ENCODE assay signal across 8 mouse cellular contexts in the genomic region with DNA sequence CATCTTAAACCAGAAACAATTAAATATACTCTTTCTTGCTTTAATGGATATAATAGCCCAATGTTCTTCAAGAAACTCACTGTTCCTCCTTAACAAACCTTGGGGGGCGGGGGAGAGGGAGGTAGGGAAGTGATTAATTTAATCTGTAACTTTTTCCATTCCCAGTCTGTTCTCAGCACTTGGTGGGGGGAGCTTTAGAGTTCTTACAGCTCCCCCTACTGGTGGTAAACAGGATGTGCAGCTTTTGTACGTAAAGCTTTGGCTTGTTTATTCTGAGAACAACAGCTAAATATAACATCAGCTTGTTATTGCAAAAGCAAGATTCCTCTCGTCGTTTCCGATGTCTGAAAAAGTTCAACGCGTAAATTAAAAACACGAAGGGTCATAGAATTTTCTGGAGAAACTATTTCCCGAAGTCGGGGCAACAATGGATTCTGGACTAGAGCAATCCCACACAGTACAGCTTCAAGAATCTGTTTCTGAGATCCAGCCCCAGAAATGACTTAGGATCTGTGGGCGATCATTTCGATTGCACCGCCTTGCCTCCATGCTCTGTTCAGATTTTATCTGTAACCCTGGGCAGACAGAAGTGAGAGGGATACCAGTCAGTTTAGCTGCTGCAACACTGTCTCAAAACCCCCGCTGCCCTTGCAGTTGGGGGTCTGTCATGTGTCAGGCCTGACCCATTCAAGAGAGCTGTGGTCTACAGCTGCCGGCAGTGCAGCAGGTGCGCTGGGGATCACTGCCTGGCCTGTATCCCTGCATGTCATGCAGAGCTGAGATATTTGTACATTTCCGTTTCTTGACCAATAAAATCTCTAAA.
DNase-seq lines count a peak whose midpoint lies in the region; ATAC-seq and TF ChIP-seq lines count a peak whose summit lies in the region.

No protein-coding gene starts in this region.

- H3K4me3 ChIP-seq in E14TG2a.4 (replicated peaks; ENCODE audit: low read length): peak overlapping the region; percentile 29; the same call in 1 of the 2 replicates
- H3K4me3 ChIP-seq in forebrain, embryonic 10.5 days: no peak overlapping the region
- peak overlapping the region; percentile 14; the same call in 1 of the 2 replicates for H3K4me3 ChIP-seq in heart, postnatal 0 days (ENCODE audit: low read depth, low read length)
- no peak overlapping the region for H3K4me3 ChIP-seq in lung, adult 2 months (replicated peaks; ENCODE audit: extremely low read depth, low read depth, low read length)

- peaks cover 16% of the 10 kb centered on the region for H3K9me3 ChIP-seq in E14TG2a.4 (ENCODE audit: low read length)
- no peaks in the 10 kb centered on the region for H3K9me3 ChIP-seq in forebrain, embryonic 10.5 days
- no peaks in the 10 kb centered on the region for H3K9me3 ChIP-seq in heart, postnatal 0 days (replicated peaks; ENCODE audit: control insufficient read depth, low read length)

- no peak overlapping the region for H3K9ac ChIP-seq in heart, postnatal 0 days (replicated peaks; ENCODE audit: low read depth, low read length)

- H3K36me3 ChIP-seq in E14TG2a.4 (ENCODE audit: insufficient read depth, low read length): no peaks in the 10 kb centered on the region
- H3K36me3 ChIP-seq in forebrain, embryonic 10.5 days (replicated peaks): no peaks in the 10 kb centered on the region
- H3K36me3 ChIP-seq in heart, postnatal 0 days (replicated peaks; ENCODE audit: control insufficient read depth, insufficient read depth, low read length): no peaks in the 10 kb centered on the region

- H3K27me3 ChIP-seq in E14TG2a.4 (ENCODE audit: insufficient read depth, low read length): no peaks in the 10 kb centered on the region
- H3K27me3 ChIP-seq in forebrain, embryonic 10.5 days (ENCODE audit: poor library complexity, severe bottlenecking): peaks cover 26% of the 10 kb centered on the region
- no peaks in the 10 kb centered on the region for H3K27me3 ChIP-seq in heart, postnatal 0 days (ENCODE audit: control insufficient read depth, insufficient read depth, low read length)

- peak; percentile 68 for DNase-seq in adrenal gland, postnatal 10 days
- no peak for DNase-seq in forebrain, embryonic 10.5 days (ENCODE audit: extremely low spot score, low spot score)
- peak; percentile 78 for DNase-seq in heart, postnatal 0 days (ENCODE audit: low spot score)
- peak; percentile 85 for DNase-seq in kidney, postnatal 10 days
- DNase-seq in lung, adult 2 months: peak; percentile 4
- DNase-seq in ovary, adult 18-20 months (ENCODE audit: low spot score): no peak

- 0 out of 2 replicates have a peak overlapping the region, but pooled peaks have one; percentile 60 for H3K27ac ChIP-seq in forebrain, embryonic 10.5 days
- H3K27ac ChIP-seq in heart, postnatal 0 days (ENCODE audit: low read depth): no peak overlapping the region

- TF ChIP-seq CTCF in E14TG2a.4 (conservative IDR thresholded peaks at IDR 0.05; ENCODE audit: low read length): peak; percentile 79
- peak; percentile 85 for TF ChIP-seq CTCF in heart, postnatal 0 days (IDR thresholded peaks at IDR 0.05; ENCODE audit: low read depth)
- peak; percentile 29; the same call in 1 of the 2 replicates for TF ChIP-seq CTCF in lung, adult 2 months (IDR thresholded peaks at IDR 0.05; ENCODE audit: insufficient read depth, low read length)

- no peaks in the 10 kb centered on the region for H3K4me1 ChIP-seq in E14TG2a.4 (replicated peaks; ENCODE audit: low read depth, low read length)
- H3K4me1 ChIP-seq in forebrain, embryonic 10.5 days: peaks cover 35% of the 10 kb centered on the region
- no peaks in the 10 kb centered on the region for H3K4me1 ChIP-seq in heart, postnatal 0 days (ENCODE audit: control insufficient read depth, insufficient read depth)
- H3K4me1 ChIP-seq in lung, adult 2 months (ENCODE audit: control insufficient read depth, insufficient read depth, low read length): no peaks in the 10 kb centered on the region

- no peak for TF ChIP-seq EP300 in heart, postnatal 0 days (IDR thresholded peaks at IDR 0.05; ENCODE audit: low read depth)

- WGBS in forebrain, embryonic 10.5 days: 23% methylated on average over 17 of the region's 17 CpGs
- 19% methylated on average over 17 of the region's 17 CpGs for WGBS in heart, postnatal 0 days
- 23% methylated on average over 17 of the region's 17 CpGs for WGBS in lung, adult 2 months

- TF ChIP-seq POLR2A in lung, adult 2 months (IDR thresholded peaks at IDR 0.05; ENCODE audit: borderline replicate concordance, extremely low read depth, low read depth, low read length): no peak

- H3K4me2 ChIP-seq in heart, postnatal 0 days (ENCODE audit: low read depth, low read length): peak overlapping the region; percentile 49

- peak; percentile 60; the same call in 1 of the 2 replicates for ATAC-seq in heart, postnatal 0 days (ENCODE audit: insufficient read depth, low read depth)
- ATAC-seq in neutrophil, adult 5-6 weeks (ENCODE audit: extremely low read depth, insufficient number of reproducible peaks, low FRiP score, poor library complexity, severe bottlenecking): peak; percentile 55

Comparison
In these comparisons a context has a peak if more than half of its experiments do, and no peak if none do; other contexts are left out.
1. H3K4me3 ChIP-seq: peak in E14TG2a.4 (single experiment) and heart, postnatal 0 days (single experiment); none in forebrain, embryonic 10.5 days (single experiment) and lung, adult 2 months (single experiment).
2. CTCF ChIP-seq: peak in every context shown above with its lines; median percentile 85 in heart, postnatal 0 days; 79 in E14TG2a.4; 29 in lung, adult 2 months.
3. DNase-seq: peak in adrenal gland, postnatal 10 days (single experiment), heart, postnatal 0 days (single experiment), kidney, postnatal 10 days (single experiment) and lung, adult 2 months (single experiment); none in forebrain, embryonic 10.5 days (single experiment) and ovary, adult 18-20 months (single experiment).